Mouse (Mus musculus) right cerebral cortex, postnatal 14 days (tissue): ENCODE data around the gene Pip5k1b.

Source experiments
- DNase-seq: peaks from one replicate; pipeline ENCODE4 v3.0.0; 2022

Pip5k1b gene

GRCm38 (mm10) chr19:24300994-24301767 is 254.5 kb downstream of the Pip5k1b start:
- DNase-seq: peak; percentile 57

- DNase-seq: no peak
Observed at GRCm38 (mm10) chr19:24293537-24293936, 262.1 kb downstream of the Pip5k1b start.

- DNase-seq: peak; percentile 9
Observed at GRCm38 (mm10) chr19:24284187-24284586, 271.5 kb downstream of the Pip5k1b start.

DNA sequence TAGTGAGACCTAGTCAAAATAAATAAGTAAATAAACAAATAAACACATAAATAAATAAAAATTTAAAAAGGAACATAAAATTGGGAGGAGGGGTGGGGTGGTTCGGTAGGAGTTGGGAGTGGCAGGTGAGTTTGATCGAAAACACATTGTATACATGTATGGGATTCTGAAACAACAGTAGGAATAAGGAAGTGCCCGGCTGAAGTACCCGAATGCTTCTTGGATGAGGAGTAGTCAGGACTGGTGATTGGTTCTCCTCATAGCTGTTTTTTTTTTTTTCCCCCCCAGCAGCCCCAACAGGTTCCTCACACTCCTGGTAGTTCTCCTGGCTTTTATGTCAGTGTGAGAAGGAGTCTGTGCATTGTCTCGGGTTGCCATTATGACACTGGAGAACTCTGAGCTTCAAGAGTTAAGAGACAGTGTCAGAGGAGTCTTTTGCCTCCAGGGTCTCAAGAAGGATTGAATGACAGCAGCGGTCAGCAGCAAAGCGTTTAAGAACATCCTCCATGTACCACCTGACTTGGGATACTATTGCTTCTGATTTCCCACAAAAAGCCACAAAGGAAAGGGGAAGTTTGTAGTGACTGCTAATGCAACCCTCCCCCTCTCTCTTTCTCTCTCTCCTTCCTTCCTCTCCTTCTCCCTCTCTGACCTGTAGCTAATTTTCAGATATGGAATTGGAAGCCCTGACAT is 274.2 kb downstream of the Pip5k1b start:
- DNase-seq: no peak

DNA sequence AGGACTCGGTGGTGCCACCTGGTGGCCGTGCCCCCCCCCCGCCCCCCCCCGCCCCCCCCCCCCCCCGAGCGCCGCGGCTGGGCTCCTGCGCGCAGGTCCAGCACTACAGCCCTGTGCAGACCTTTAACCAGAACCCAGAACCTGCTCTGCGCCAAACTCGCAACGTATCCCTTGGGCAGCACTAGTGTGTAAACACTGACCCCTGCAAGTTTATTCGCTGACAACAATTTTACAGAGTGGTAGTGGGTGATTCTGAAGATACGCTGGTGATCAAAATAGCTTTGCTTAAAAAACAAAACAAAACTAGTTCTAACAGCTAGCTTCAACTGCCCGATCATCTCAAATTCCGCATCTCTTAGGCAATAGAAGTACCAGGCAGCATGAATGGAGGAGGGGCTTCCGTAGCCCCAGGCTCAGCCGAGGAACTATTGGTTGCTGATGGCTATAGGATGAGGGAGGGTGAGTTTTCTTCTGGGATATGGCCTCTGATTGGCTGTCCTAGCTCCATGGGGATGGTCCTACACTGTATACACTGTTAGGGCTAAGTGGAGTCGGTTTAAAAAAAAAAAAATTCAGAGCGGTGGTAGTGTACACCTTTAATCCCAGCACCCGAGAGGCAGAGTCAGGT is 275.0 kb downstream of the Pip5k1b start, which contains the start of gene Fxn:
Gene Fxn, minus strand, starts transcription at position 5 of the 628 bp plus-strand sequence.
- peak; percentile 11 for DNase-seq

DNA sequence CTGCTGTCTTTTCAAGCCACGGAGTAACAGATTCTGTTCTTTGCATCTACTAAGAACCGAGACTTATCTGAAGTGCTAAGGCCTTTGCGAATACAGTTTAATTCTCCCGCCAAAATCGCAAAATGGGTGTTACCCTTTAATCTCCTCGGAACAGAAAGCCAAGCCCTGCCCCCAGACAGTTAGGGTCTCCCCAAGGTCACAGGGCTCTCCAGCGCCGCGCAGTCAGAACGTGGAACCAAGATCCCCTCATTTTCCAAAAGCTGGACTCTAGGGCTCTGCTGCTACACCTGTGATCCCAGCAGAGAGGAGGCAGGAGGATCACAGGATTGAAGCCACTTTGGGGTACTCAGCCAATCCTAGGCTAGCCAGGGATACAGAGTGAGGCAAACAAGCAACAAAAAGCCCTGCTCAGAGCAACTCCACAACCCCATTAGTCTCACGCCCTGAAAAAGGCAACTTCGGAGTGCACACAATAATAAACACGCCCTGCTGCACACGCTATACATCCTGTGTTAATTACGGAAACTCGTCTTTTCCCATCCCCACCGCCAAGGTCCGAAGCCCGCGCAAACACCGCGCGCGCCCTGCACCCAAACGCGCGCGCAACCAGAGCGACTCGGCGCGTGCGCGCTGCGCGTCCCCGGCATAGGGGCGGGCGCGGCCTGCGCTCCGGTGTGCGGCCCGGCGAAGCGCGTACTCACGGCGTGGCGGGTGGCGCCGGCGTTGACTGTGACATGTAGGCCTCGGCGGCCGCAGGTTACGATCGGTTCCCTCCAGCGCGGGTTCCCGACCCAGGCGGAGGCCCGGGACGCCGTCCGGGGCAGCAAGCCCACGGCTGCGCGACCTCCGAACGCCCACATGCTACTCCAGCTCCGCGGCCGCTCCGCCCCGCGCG is 275.7 kb downstream of the Pip5k1b start:
- DNase-seq: peak; percentile 78

DNA sequence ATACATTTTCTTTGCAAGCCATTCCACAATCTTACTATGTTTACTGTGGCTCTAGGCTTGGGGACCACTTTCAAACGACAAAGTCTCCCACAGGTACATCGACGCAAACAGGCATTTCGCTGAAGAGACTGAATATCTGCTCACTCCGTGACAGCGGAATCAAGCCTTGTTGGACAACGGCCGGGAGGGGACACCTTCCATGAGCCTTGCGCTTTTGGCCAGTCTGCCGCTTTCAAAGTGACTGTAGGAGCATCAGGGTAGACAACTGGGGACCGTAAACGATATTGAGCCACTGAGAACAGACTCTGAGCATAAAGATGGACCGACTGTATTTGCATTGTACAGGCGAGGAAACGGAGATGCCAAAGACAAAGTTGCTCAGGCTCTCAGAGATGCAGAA is 276.8 kb downstream of the Pip5k1b start:
- DNase-seq: no peak

DNA sequence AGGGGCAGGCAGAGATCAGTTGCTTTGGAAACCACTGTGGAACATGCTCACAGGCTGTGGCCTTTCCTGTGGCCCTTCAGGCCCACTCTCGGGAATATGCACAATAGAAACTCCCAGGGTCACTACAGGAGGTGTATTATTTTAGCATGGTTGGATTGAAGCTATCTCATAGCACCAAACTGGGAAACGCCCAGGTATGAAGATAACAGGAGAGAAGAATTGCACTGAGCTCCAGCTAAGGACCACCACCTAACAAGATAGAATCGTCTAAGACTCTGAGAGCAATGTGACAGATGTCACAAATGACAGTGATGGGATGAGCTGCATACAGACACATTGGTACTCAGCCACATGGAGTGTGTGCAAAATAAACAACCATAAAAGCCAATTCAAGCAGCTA is 281.4 kb downstream of the Pip5k1b start:
- no peak for DNase-seq

DNA sequence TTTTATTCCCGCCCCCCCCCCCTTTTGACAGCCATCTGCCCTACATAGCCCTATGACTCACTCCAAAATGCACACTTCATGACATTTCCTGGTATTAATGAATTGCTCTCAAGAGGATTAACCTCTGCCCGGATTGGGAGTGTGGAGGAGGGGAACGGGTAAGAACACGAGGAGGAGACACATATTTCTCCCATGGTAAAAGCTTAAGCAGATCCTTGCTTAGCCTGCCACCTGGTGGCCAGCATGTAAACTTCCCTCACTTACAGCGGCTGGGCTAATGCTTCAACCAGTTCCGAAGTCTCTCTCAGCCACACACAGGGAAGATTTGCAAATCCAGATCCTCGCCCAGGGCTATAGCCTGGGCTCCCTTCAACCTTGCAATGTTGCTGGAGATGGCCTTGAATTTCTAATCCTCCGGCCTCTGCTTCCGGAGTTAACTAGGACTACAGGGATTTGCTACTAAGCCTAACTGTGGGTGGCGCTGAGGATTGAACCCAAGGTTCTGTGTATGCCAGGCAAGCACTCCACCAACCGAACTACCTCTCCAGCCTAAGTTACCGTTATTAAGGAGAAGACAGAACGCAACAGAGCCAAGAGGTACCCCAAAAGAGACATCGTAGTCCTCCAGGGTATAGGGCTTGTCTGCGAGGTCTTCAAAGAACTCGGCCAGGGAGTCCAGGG is 283.8 kb downstream of the Pip5k1b start:
- peak; percentile 86 for DNase-seq

DNA sequence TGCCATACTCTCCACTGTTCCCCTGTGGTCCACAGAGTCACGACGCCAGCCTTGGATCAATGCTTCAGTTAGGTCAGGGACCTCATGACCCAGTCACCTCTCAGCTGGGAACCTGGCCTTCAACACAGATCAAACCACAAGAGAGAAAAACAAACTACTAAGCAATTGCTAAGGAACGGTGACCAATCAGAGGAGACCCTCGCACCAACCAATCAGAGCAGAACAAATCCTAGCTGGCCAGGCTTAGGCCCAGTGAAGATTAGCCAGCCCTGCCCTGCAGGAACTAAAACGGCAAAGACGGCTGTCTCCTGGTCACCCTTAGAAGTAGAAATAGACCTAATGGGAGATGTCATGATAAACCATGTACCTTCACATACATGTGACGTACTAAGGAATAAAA is 284.3 kb downstream of the Pip5k1b start:
- DNase-seq: no peak

DNA sequence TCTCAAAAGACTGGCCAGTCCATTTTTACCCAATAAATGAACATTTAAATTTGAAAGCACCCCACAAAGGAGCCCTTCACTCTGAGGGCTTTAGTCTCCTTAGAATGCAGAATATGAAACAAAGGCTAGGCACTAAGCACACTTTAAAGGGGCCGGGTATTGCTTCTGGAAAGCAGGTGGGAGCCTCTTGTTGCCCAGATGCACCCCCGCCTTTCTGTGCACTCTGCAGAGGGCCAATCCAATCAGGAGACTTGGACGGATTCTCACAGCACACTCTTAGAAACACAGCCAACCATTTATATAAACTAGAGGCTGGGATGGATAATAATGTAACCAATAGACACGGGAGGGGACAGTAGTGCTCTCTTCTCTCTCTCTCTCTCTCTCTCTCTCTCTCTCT is 287.1 kb downstream of the Pip5k1b start:
- no peak for DNase-seq

DNA sequence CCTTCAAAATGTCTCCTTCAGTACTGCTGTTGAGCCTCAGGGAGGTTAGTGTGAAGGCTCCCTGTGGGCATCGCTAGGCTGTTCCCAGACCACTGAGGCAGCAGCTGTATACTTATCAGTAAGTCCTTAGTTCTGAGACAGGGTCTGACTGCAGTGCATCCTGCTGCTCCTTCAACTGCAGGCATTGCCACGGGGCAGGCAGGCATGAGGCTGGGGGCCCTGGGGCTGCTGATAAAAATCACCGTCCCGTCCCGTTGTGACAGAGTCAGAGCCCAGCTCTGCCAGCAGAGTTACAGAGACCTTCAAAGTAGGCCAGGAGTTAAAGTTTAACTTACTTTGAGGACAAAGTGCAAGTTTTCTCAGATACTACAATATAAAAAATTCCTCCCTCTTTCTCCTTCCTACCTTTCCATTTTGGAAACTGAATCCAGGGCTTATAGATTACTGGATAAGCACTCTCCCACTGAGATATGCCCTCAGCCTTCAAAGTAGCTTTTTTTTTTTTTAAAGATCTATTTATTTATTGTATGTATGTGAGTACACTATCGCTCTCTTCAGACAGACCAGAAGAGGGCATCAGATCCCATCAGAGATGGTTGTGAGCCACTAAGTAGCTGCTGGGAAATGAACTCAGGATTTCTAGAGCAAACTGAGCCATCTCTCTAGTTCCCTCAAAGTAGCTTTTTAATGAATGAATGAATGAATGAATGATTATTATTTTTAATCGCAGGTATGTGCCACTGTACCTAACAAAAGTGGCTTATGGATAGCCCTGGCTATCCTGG is 289.4 kb downstream of the Pip5k1b start:
- no peak for DNase-seq

DNA sequence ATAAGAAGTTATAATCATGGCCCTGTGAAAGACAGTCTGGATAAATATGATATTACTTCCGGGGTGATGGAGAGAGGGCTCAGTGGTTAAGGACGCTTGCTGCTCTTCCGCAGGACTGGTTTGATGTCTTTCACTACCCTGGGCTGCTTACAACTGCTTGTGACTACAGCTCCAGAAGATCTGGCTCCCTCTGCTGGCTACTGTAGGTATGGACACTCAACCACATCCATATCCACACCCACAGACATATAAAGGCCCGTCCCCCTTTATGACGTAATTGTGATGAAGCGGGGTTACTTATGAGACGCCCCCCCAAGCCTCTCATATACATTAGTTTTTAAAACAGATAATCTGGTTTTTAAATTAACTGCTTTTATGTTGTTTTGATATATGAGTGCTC is 290.7 kb downstream of the Pip5k1b start:
- peak; percentile 81 for DNase-seq

DNA sequence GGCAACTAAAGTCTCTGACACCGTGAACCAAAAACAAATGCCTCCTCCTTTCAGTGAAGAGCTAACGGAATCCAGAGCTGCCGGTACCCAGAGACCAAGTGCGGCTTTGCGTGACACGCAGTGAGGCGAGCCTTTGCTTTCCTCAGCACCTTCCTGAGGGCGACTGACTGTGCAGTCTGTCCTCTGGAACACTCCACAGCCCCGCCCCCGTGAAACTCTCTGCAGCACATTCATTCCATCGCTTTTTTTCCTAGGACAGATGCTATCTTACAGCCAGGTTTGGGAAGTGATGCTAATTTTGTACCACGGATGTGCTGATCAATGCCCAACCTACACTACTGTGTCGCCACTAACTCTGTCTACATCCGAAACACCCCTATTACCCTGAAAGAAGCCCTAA is 292.9 kb downstream of the Pip5k1b start:
- DNase-seq: no peak

- DNase-seq: no peak
Observed at GRCm38 (mm10) chr19:24259390-24260351, 296.0 kb downstream of the Pip5k1b start.

DNA sequence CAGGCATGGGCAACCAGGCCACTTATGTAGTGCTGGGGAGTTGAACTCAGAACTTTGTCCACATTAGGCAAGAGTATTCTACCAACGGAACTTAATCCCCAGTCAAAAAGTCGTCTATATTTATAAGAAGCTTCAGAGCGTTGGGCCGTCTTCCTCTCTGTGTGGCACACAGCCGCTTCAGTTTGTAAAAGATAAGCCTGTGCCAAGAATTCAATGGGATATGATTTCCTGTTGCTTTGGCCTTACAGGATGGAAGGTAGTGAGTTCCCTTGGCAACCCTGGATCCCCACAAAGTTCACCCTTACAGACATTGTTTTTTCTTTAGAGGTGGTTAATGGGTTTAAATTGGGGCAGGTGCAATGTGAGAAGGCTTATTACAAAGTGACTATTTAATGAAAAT is 297.3 kb downstream of the Pip5k1b start:
- no peak for DNase-seq

DNA sequence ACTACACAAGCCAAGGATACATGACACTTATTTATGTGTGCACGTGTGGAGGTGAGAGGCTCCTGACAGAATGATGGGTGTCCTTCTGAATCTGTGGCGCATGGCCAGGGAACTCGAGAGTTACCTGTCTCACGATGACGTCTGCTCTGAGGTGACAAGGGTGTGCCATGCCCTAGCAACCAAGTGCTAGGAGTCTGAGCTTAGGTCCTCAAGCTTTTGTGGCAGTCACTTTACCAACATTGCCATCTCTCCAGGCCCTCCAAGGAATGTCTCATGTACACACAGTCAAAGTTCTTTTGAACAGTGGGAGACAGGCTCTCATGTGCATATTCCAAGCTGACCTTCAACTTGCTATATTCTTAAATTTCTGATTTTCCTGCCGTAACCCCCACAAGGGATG is 297.7 kb downstream of the Pip5k1b start:
- DNase-seq: no peak

DNA sequence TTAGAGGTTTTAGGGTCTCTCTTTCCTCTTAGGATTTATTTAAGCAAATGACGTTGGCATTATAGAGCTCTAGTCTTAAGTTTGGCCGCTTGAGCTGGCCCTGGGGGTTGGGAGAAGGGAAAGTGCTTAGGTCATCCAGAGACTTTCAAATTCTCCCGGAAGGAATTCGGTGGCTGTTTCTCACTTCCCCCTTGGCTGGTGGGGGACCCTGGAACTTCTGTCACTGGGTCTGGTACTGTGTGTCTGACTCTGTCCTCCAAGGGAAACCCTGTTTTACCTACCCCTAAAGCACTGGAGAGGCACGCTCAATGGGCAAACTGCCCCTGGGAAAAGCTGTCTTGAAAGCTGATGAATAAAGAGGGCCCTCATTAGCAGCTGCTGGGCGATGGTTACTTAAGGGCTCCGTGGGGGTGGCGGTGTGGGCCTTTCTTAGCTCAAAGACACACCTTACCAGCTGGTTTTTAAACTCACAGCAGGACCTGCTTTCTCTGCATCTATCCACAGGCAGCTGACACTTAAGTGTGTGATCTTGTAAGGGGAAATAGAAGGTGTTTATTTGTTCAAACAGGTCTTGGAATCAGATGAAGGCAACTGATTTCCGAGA is 301.9 kb downstream of the Pip5k1b start:
- no peak for DNase-seq

- no peak for DNase-seq
Observed at GRCm38 (mm10) chr19:24251869-24252268, 303.8 kb downstream of the Pip5k1b start.
